ENCODE assay signal across 9 mouse cellular contexts in genomic region chr13:55178556-55178955, GRCm38 (mm10). TPM values are rescaled to one million over a fixed set of nuclear protein-coding genes. Genes with fewer than 3 reads are reported as not detected.
DNase-seq lines count a peak whose midpoint lies in the region; ATAC-seq lines count a peak whose summit lies in the region.
"Had no signal": no experiment of that assay in that cellular context is flagged by ENCODE, and none has a peak within 500 bp of the region (broad histone marks: within the 10 kb centered on the region; RNA-seq: fewer than 3 reads in every experiment).

No protein-coding gene starts in this region.

- no peak overlapping the region for H3K4me2 ChIP-seq in heart, embryonic 11.5 days
- no peak overlapping the region for H3K4me2 ChIP-seq in embryonic facial prominence, embryonic 14.5 days (ENCODE audit: low read depth, low read length)

- H3K9ac ChIP-seq in heart, embryonic 11.5 days (ENCODE audit: low read depth, low read length), result no peak overlapping the region
- H3K9ac ChIP-seq in embryonic facial prominence, embryonic 14.5 days (ENCODE audit: low read depth, low read length), result no peak overlapping the region

- H3K27me3 ChIP-seq in heart, embryonic 11.5 days (ENCODE audit: control insufficient read depth, insufficient read depth, low read length), result no peaks in the 10 kb centered on the region
- H3K27me3 ChIP-seq in embryonic facial prominence, embryonic 14.5 days (replicated peaks; ENCODE audit: control insufficient read depth, insufficient read depth, low read length), result no peaks in the 10 kb centered on the region

- DNase-seq in heart, adult 8-10 months (ENCODE audit: low spot score), result peak; percentile 81
- peak; percentile 79 for DNase-seq in adrenal gland, postnatal 14 days
- peak; percentile 53 for DNase-seq in embryonic facial prominence, embryonic 14.5 days (ENCODE audit: low spot score)
- peak; percentile 78 to 81 for DNase-seq in heart, postnatal 36 days
- DNase-seq in layer of hippocampus, postnatal 25 days (ENCODE audit: extremely low spot score in 1 of 2, low spot score in 1 of 2), result peak; percentile 46 to 80
- DNase-seq in right cerebral cortex, postnatal 4 days, result peak; percentile 74

- H3K27ac ChIP-seq in heart, embryonic 11.5 days (ENCODE audit: low read depth, low read length), result no peak overlapping the region
- H3K27ac ChIP-seq in embryonic facial prominence, embryonic 14.5 days (replicated peaks; ENCODE audit: low read depth, low read length), result no peak overlapping the region
- H3K27ac ChIP-seq: macrophage had no signal

- H3K36me3 ChIP-seq in heart, embryonic 11.5 days (ENCODE audit: control insufficient read depth, insufficient read depth, low read length), result no peaks in the 10 kb centered on the region
- no peaks in the 10 kb centered on the region for H3K36me3 ChIP-seq in embryonic facial prominence, embryonic 14.5 days (ENCODE audit: control insufficient read depth, insufficient read depth, low read length)

- ATAC-seq in heart, embryonic 11.5 days (replicated peaks; ENCODE audit: insufficient number of reproducible peaks, low FRiP score, low TSS enrichment), result no peak
- peak; percentile 15; the same call in 1 of the 2 replicates for ATAC-seq in embryonic facial prominence, embryonic 14.5 days (ENCODE audit: low read depth)
- ATAC-seq in megakaryocyte progenitor cell, adult 5-6 weeks (replicated peaks; ENCODE audit: poor library complexity), result peak; percentile 62

- 29% methylated on average over 2 of the region's 2 CpGs for WGBS in heart, embryonic 11.5 days (ENCODE audit: insufficient replicate concordance)
- WGBS in embryonic facial prominence, embryonic 14.5 days, result 41% methylated on average over 2 of the region's 2 CpGs

- no peaks in the 10 kb centered on the region for H3K4me1 ChIP-seq in heart, embryonic 11.5 days (ENCODE audit: control insufficient read depth, insufficient read depth, low read length)
- 0 out of 2 replicates have a peak, but pooled peaks cover 3% of the 10 kb centered on the region for H3K4me1 ChIP-seq in embryonic facial prominence, embryonic 14.5 days (ENCODE audit: control insufficient read depth, insufficient read depth, low read length)

- intact Hi-C loops in heart, postnatal 36 days (cut with DNase I), result loop anchor here (1.0 to 2.0 kb wide), 2 partner anchors 43 to 74 kb away; partner anchors contain the start of gene Zfp346

- 0 out of 2 replicates have a peak, but pooled peaks cover 2% of the 10 kb centered on the region for H3K9me3 ChIP-seq in heart, embryonic 11.5 days (replicated peaks; ENCODE audit: control insufficient read depth, low read length)
- H3K9me3 ChIP-seq in embryonic facial prominence, embryonic 14.5 days (ENCODE audit: control insufficient read depth, low read length), result no peaks in the 10 kb centered on the region

- no peak overlapping the region for H3K4me3 ChIP-seq in heart, embryonic 11.5 days (ENCODE audit: low read depth, low read length)
- H3K4me3 ChIP-seq in embryonic facial prominence, embryonic 14.5 days (ENCODE audit: low read depth, low read length), result no peak overlapping the region

RNA-seq across cellular contexts. Expression of gene Fgfr4, which starts 26.1 kb away (rescaled TPM):
- total RNA-seq in heart, adult 8-10 months (2022), result under 1 TPM in 3 of 4 experiments, not detected in 1; 0.16 to 0.29 (median 0.28) TPM
- polyA plus RNA-seq in heart, embryonic 11.5 days (2014; fragmentation: Nextera tagmentation; extraction: Ambion mirVana), result 0.56 and 0.64 TPM in 2 replicates
- 39.2 and 46.7 TPM in 2 replicates for total RNA-seq in adrenal gland, postnatal 14 days (2021)
- polyA plus RNA-seq in embryonic facial prominence, embryonic 14.5 days (2014; fragmentation: Nextera tagmentation; extraction: Ambion mirVana), result 16.4 and 19.9 TPM in 2 replicates
- total RNA-seq in heart, postnatal 36 days (2021), result under 1 TPM; 0.36 to 0.73 TPM
- under 1 TPM; 0.68 to 0.74 TPM for total RNA-seq in layer of hippocampus, postnatal 25 days (2021)
- not detected in 2 replicates for total RNA-seq in megakaryocyte progenitor cell, adult 5-6 weeks (2015)
- not detected in 2 replicates for total RNA-seq in megakaryocyte progenitor cell, adult 5-6 weeks (2017)
- polyA plus RNA-seq: macrophage had no signal

RNA-seq across cellular contexts. Expression of gene Nsd1, which starts 31.0 kb away (rescaled TPM):
- 10 to 100 TPM; 47.2 to 55.1 (median 51.9) TPM for total RNA-seq in heart, adult 8-10 months (2022)
- polyA plus RNA-seq in heart, embryonic 11.5 days (2014; fragmentation: Nextera tagmentation; extraction: Ambion mirVana), result 41.8 and 72.1 TPM in 2 replicates
- total RNA-seq in adrenal gland, postnatal 14 days (2021), result 120 and 132 TPM in 2 replicates
- 55.0 and 58.7 TPM in 2 replicates for polyA plus RNA-seq in embryonic facial prominence, embryonic 14.5 days (2014; fragmentation: Nextera tagmentation; extraction: Ambion mirVana)
- total RNA-seq in heart, postnatal 36 days (2021), result 10 to 100 TPM; 57.8 to 62.0 TPM
- total RNA-seq in layer of hippocampus, postnatal 25 days (2021), result 100 to 1,000 TPM; 117 to 140 TPM
- total RNA-seq in megakaryocyte progenitor cell, adult 5-6 weeks (2015), result 90.4 and 94.9 TPM in 2 replicates
- total RNA-seq in megakaryocyte progenitor cell, adult 5-6 weeks (2017), result 74.5 and 89.7 TPM in 2 replicates

RNA-seq across cellular contexts. Expression of gene Gm17617, which starts 45.2 kb away (rescaled TPM):
- not detected for total RNA-seq in heart, adult 8-10 months (2022)
- polyA plus RNA-seq in heart, embryonic 11.5 days (2014; fragmentation: Nextera tagmentation; extraction: Ambion mirVana), result not detected in 2 replicates
- total RNA-seq in adrenal gland, postnatal 14 days (2021), result not detected in 2 replicates
- polyA plus RNA-seq in embryonic facial prominence, embryonic 14.5 days (2014; fragmentation: Nextera tagmentation; extraction: Ambion mirVana), result not detected in 2 replicates
- total RNA-seq in heart, postnatal 36 days (2021), result not detected
- not detected for total RNA-seq in layer of hippocampus, postnatal 25 days (2021)
- not detected in 2 replicates for total RNA-seq in megakaryocyte progenitor cell, adult 5-6 weeks (2015)
- total RNA-seq in megakaryocyte progenitor cell, adult 5-6 weeks (2017), result not detected in 2 replicates
- polyA plus RNA-seq: macrophage had no signal

Comparison
In these comparisons a context has a peak if more than half of its experiments do, and no peak if none do; other contexts are left out.
1. RNA of gene Fgfr4, which starts 26.1 kb away (total RNA-seq): 39.2 to 46.7 TPM in adrenal gland, postnatal 14 days; 0.68 to 0.74 TPM in layer of hippocampus, postnatal 25 days, 0.36 to 0.73 TPM in heart, postnatal 36 days, 0.16 to 0.29 TPM in heart, adult 8-10 months and not detected in megakaryocyte progenitor cell, adult 5-6 weeks; every median in the first group is over 10 times any median in the second.
2. Peak in every context shown above with its lines, with median percentiles within 50 percentile points of each other: DNase-seq.